Mouse (Mus musculus): ENCODE measurements around the gene Nudt22. TPM values are rescaled to one million over a fixed set of nuclear protein-coding genes. Genes with fewer than 3 reads are reported as not detected.

Gene Nudt22
- polyA plus RNA-seq, 1 experiment from 2014 or later: 19.6 TPM

GRCm38 (mm10) chr19:6983621-6984020, 12.3 kb downstream of the Nudt22 start:
- Histone ChIP-seq H3K27me3 (ENCODE audit: control insufficient read depth, insufficient read depth, low read length) (no peaks in the 10 kb centered on the region), H3K4me1 (ENCODE audit: control insufficient read depth, insufficient read depth, low read length) (peaks cover 7% of the 10 kb centered on the region), H3K4me2 (ENCODE audit: low read depth) (no peak overlapping the region), H3K27ac (ENCODE audit: low read depth, low read length) (no peak overlapping the region), H3K36me3 (ENCODE audit: control insufficient read depth, insufficient read depth, low read length) (peaks cover 3% of the 10 kb centered on the region; the same call in 1 of the 2 replicates), H3K4me3 (ENCODE audit: low read depth, low read length) (no peak overlapping the region), H3K9me3 (ENCODE audit: control insufficient read depth, low read length) (no peaks in the 10 kb centered on the region), H3K9ac (ENCODE audit: low read length) (no peak overlapping the region)
- DNase-seq (ENCODE audit: low spot score) (no peak), ATAC-seq (ENCODE audit: insufficient read depth, low FRiP score, low TSS enrichment) (no peak)
- 59% methylated on average over 5 of the region's 5 CpGs for WGBS

- H3K4me2 ChIP-seq (ENCODE audit: low read depth): no peak overlapping the region
- WGBS: 95% methylated on average over 4 of the region's 4 CpGs
- no peak overlapping the region for H3K9ac ChIP-seq (ENCODE audit: low read length)
- peaks cover 13% of the 10 kb centered on the region for H3K36me3 ChIP-seq (ENCODE audit: control insufficient read depth, insufficient read depth, low read length)
- no peaks in the 10 kb centered on the region for H3K27me3 ChIP-seq (ENCODE audit: control insufficient read depth, insufficient read depth, low read length)
- peaks cover 22% of the 10 kb centered on the region for H3K4me1 ChIP-seq (ENCODE audit: control insufficient read depth, insufficient read depth, low read length)
- no peaks in the 10 kb centered on the region for H3K9me3 ChIP-seq (ENCODE audit: control insufficient read depth, low read length)
- H3K4me3 ChIP-seq (ENCODE audit: low read depth, low read length): no peak overlapping the region; the same call in 1 of the 2 replicates
- no peak for DNase-seq (ENCODE audit: low spot score)
- no peak overlapping the region for H3K27ac ChIP-seq (ENCODE audit: low read depth, low read length)
- no peak for ATAC-seq (ENCODE audit: insufficient read depth, low FRiP score, low TSS enrichment)
Measured at GRCm38 (mm10) chr19:6981465-6981864, 14.5 kb downstream of the Nudt22 start.

- Histone ChIP-seq H3K4me3 (ENCODE audit: low read depth, low read length) (peak within 1 kb of the TSS; percentile 67), H3K27me3 (ENCODE audit: control insufficient read depth, insufficient read depth, low read length) (no peaks in the 10 kb centered on the region), H3K4me2 (ENCODE audit: low read depth) (peak within 1 kb of the TSS; percentile 69), H3K9me3 (ENCODE audit: control insufficient read depth, low read length) (no peaks in the 10 kb centered on the region), H3K9ac (ENCODE audit: low read length) (peak within 1 kb of the TSS; percentile 86), H3K27ac (ENCODE audit: low read depth, low read length) (peak within 1 kb of the TSS; percentile 88), H3K4me1 (ENCODE audit: control insufficient read depth, insufficient read depth, low read length) (peaks cover 20% of the 10 kb centered on the region), H3K36me3 (ENCODE audit: control insufficient read depth, insufficient read depth, low read length) (peaks cover 13% of the 10 kb centered on the region)
- ATAC-seq (ENCODE audit: insufficient read depth, low FRiP score, low TSS enrichment) (peak; percentile 86), DNase-seq (ENCODE audit: low spot score) (peak; percentile 98)
- 3% methylated on average over 38 of the region's 38 CpGs for WGBS
Measured at GRCm38 (mm10) chr19:6980381-6981093, 15.4 kb downstream of the Nudt22 start, which contains the start of gene Fkbp2. TSS of gene Fkbp2 (minus strand) at chr19:6980501.

- Histone ChIP-seq H3K9me3 (ENCODE audit: control insufficient read depth, low read length) (no peaks in the 10 kb centered on the region), H3K36me3 (ENCODE audit: control insufficient read depth, insufficient read depth, low read length) (peaks cover 10% of the 10 kb centered on the region), H3K4me1 (ENCODE audit: control insufficient read depth, insufficient read depth, low read length) (peaks cover 20% of the 10 kb centered on the region), H3K27ac (ENCODE audit: low read depth, low read length) (peak overlapping the region; percentile 88), H3K4me3 (ENCODE audit: low read depth, low read length) (peak overlapping the region; percentile 67), H3K9ac (ENCODE audit: low read length) (peak overlapping the region; percentile 86), H3K4me2 (ENCODE audit: low read depth) (peak overlapping the region; percentile 69), H3K27me3 (ENCODE audit: control insufficient read depth, insufficient read depth, low read length) (no peaks in the 10 kb centered on the region)
- ATAC-seq (ENCODE audit: insufficient read depth, low FRiP score, low TSS enrichment): peak; percentile 87
- DNase-seq (ENCODE audit: low spot score): peak; percentile 99
- under 1% methylated on average over 59 of the region's 59 CpGs for WGBS
Measured at GRCm38 (mm10) chr19:6979486-6980380, 16.2 kb downstream of the Nudt22 start.

- H3K9ac ChIP-seq (ENCODE audit: low read length): peak overlapping the region; percentile 51
- H3K27me3 ChIP-seq (ENCODE audit: control insufficient read depth, insufficient read depth, low read length): no peaks in the 10 kb centered on the region
- H3K36me3 ChIP-seq (ENCODE audit: control insufficient read depth, insufficient read depth, low read length): peaks cover 10% of the 10 kb centered on the region
- WGBS: 11% methylated on average over 11 of the region's 11 CpGs
- peak; percentile 40 for DNase-seq (ENCODE audit: low spot score)
- ATAC-seq (ENCODE audit: insufficient read depth, low FRiP score, low TSS enrichment): no peak
- H3K4me3 ChIP-seq (ENCODE audit: low read depth, low read length): peak overlapping the region; percentile 67
- peak overlapping the region; percentile 39 for H3K27ac ChIP-seq (ENCODE audit: low read depth, low read length)
- H3K9me3 ChIP-seq (ENCODE audit: control insufficient read depth, low read length): no peaks in the 10 kb centered on the region
- H3K4me2 ChIP-seq (ENCODE audit: low read depth): peak overlapping the region; percentile 69
- peaks cover 21% of the 10 kb centered on the region for H3K4me1 ChIP-seq (ENCODE audit: control insufficient read depth, insufficient read depth, low read length)
Measured at GRCm38 (mm10) chr19:6979001-6979479, 16.9 kb downstream of the Nudt22 start.

- DNase-seq (ENCODE audit: low spot score) (no peak), ATAC-seq (ENCODE audit: insufficient read depth, low FRiP score, low TSS enrichment) (no peak)
- Histone ChIP-seq H3K36me3 (ENCODE audit: control insufficient read depth, insufficient read depth, low read length) (peaks cover 10% of the 10 kb centered on the region), H3K4me2 (ENCODE audit: low read depth) (peak overlapping the region; percentile 69), H3K9ac (ENCODE audit: low read length) (no peak overlapping the region), H3K4me1 (ENCODE audit: control insufficient read depth, insufficient read depth, low read length) (peaks cover 25% of the 10 kb centered on the region), H3K27me3 (ENCODE audit: control insufficient read depth, insufficient read depth, low read length) (no peaks in the 10 kb centered on the region), H3K9me3 (ENCODE audit: control insufficient read depth, low read length) (no peaks in the 10 kb centered on the region), H3K4me3 (ENCODE audit: low read depth, low read length) (peak overlapping the region; percentile 67), H3K27ac (ENCODE audit: low read depth, low read length) (0 out of 2 replicates have a peak overlapping the region, but pooled peaks have one; percentile 42)
- 66% methylated on average over 3 of the region's 3 CpGs for WGBS
Measured at GRCm38 (mm10) chr19:6978639-6978974, 17.3 kb downstream of the Nudt22 start.

- H3K36me3 ChIP-seq (ENCODE audit: control insufficient read depth, insufficient read depth, low read length): peaks cover 10% of the 10 kb centered on the region
- 0 out of 2 replicates have a peak overlapping the region, but pooled peaks have one; percentile 49 for H3K27ac ChIP-seq (ENCODE audit: low read depth, low read length)
- H3K9me3 ChIP-seq (ENCODE audit: control insufficient read depth, low read length): no peaks in the 10 kb centered on the region
- ATAC-seq (ENCODE audit: insufficient read depth, low FRiP score, low TSS enrichment): no peak
- WGBS: 79% methylated on average over 13 of the region's 13 CpGs
- peak overlapping the region; percentile 11; the same call in 1 of the 2 replicates for H3K4me2 ChIP-seq (ENCODE audit: low read depth)
- H3K9ac ChIP-seq (ENCODE audit: low read length): no peak overlapping the region; the same call in 1 of the 2 replicates
- no peak for DNase-seq (ENCODE audit: low spot score)
- peak overlapping the region; percentile 12 for H3K4me3 ChIP-seq (ENCODE audit: low read depth, low read length)
- H3K27me3 ChIP-seq (ENCODE audit: control insufficient read depth, insufficient read depth, low read length): no peaks in the 10 kb centered on the region
- H3K4me1 ChIP-seq (ENCODE audit: control insufficient read depth, insufficient read depth, low read length): peaks cover 25% of the 10 kb centered on the region
Measured at GRCm38 (mm10) chr19:6977759-6978638, 17.9 kb downstream of the Nudt22 start.
